Mouse (Mus musculus) bone marrow, adult 2 months (tissue): ENCODE measurements at regions not wholly inside any gene's neighbourhood (a gene's known extent, or its start where the extent isn't known, plus 50 kb on each side); places are given as distances from the start of the nearest gene placed in this dataset.

ENCODE experiments used
- H3K27ac ChIP-seq: fragments of 200-500 bp; 2 replicates; pipeline ENCODE4 v1.5.1; 2012; ENCODE audit warnings: low read depth, mild to moderate bottlenecking, control low read depth, inconsistent platforms, low read length; ENCODE audit not compliant: control insufficient read depth, poor library complexity, insufficient read depth
- H3K4me1 ChIP-seq: fragments of 200-500 bp; 2 replicates; pipeline ENCODE4 v1.6.1; 2011; ENCODE audit warnings: low read length; ENCODE audit not compliant: control insufficient read depth, insufficient read depth
- H3K4me3 ChIP-seq: fragments of 200-500 bp; replicated peaks from 2 replicates; pipeline ENCODE3; 2011; ENCODE audit warnings: mild to moderate bottlenecking, low read depth, low read length, control low read depth; ENCODE audit not compliant: control insufficient read depth
- CTCF ChIP-seq: fragments of 200-500 bp; IDR thresholded peaks from 2 replicates; pipeline ENCODE4 v1.5.1; 2011; ENCODE audit warnings: low read length, control low read depth; ENCODE audit not compliant: control insufficient read depth, insufficient read depth
- POLR2A ChIP-seq: fragments of 200-500 bp; IDR thresholded peaks from 2 replicates; pipeline ENCODE4 v1.6.1; 2011; ENCODE audit warnings: low read depth, mild to moderate bottlenecking, control low read depth, low read length, borderline replicate concordance; ENCODE audit not compliant: control insufficient read depth
- WGBS: fragments of 180-500 bp; shearing (Covaris S2); methylation state at CpG from one replicate; pipeline ENCODE4 v1.1.7; 2018; 5-methylcytosine and 5-hydroxymethylcytosine counted together

DNA sequence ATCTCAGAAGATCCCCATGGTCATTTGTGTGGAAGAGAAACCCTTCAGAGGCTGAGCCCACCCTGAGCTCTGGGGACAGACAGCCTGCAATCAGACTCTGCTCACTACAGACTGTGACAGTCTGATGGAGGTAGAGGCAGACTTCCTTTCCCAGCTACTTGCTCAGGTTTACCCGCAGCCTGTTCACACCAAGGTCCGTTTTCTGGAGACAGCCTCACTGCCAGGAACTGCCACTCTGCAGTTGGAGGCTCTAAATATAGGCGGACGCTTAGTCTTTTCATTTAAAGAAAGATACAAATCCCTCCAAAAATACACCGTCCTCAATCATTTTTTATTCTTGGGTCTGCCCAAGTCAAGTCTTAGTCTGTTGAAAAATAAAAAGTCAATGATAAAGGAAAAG, 135.6 kb downstream of the Abhd5 start:
- 78% methylated on average over 5 of the region's 5 CpGs for WGBS
- Histone ChIP-seq H3K27ac (no peak overlapping the region), H3K4me3 (no peak overlapping the region), H3K4me1 (no peaks in the 10 kb centered on the region)
- TF ChIP-seq POLR2A (no peak), CTCF (no peak)

GRCm38 (mm10) chr9:122494691-122495090, 143.3 kb downstream of the Abhd5 start:
- H3K4me1 ChIP-seq = no peaks in the 10 kb centered on the region; the same call in 1 of the 2 replicates
- TF ChIP-seq CTCF = no peak
- no peak for TF ChIP-seq POLR2A
- 74% methylated on average over 9 of the region's 9 CpGs for WGBS
- H3K27ac ChIP-seq = no peak overlapping the region
- no peak overlapping the region for H3K4me3 ChIP-seq

DNA sequence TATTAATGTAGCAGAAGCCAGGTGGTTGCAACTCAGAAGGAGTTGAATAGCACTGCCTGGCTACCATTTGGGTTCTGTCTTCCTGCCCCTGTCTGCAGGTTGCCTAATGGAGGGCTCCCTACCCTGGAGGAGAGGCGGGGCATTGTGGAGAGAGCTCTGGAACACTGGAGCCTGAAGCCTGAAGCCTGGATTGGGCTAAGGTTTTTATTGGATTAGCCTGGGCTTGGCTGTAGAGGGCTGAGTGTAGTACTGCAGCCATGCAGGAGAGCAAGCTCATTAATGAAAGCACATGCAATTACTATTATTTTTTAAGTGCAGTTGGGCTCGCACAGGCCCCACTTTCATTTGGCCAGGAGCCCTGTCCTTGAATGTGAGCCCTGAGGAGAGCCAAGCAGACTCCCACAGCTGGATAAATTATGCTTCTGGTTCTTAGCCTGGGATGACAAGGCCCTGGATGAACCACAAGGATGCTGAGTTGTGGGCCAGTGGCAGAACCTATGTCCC, 145.1 kb downstream of the Abhd5 start:
- TF ChIP-seq POLR2A = no peak
- no peak for TF ChIP-seq CTCF
- 84% methylated on average over 2 of the region's 2 CpGs for WGBS
- Histone ChIP-seq H3K27ac (no peak overlapping the region), H3K4me1 (no peaks in the 10 kb centered on the region; the same call in 1 of the 2 replicates), H3K4me3 (no peak overlapping the region)

DNA sequence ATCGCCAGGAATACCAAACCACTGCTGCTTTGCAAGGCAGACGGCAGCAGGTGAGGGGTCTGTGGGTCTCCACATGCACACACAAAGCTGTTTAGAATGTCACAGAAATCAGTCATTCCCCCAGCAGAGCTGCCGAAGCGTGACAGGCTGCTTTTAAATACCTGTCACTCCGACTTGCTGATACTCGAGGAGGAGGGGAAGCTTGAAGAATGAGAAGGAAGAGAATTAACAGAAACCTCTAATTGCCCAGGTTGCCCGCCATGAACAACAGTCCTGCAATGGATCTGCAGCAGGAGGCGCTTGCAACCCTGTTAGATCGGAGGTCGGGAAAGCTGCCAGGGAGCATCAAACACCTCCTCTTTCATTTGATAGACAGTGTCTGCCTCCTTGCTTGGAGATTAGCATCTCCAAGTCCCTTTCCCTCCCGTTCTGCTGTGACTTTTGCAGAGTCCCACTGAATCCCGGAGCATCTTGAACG, 150.5 kb downstream of the Abhd5 start:
- H3K4me3 ChIP-seq = no peak overlapping the region
- 66% methylated on average over 13 of the region's 13 CpGs for WGBS
- H3K4me1 ChIP-seq = no peaks in the 10 kb centered on the region
- no peak overlapping the region for H3K27ac ChIP-seq
- TF ChIP-seq POLR2A = no peak
- no peak for TF ChIP-seq CTCF

DNA sequence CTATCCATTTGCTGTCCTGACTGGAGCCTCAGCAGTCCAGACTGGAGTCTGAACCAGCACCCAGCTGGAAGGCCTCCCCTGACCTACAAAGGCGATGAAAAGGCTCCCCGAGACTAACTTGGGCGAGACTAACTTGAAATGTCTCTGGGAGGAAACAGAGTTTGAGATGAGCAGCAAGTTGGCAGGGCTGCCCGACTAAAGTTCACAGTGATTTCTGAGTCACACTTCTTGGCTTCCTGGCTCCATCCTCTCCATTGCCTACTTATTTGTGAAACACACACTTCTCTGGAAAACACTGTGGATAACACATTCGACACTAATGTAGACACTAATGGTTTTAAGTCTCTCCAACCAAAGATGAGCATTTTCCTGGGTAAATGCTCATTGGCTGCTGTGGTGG, 170.2 kb downstream of the Abhd5 start:
- no peaks in the 10 kb centered on the region for H3K4me1 ChIP-seq
- TF ChIP-seq POLR2A (no peak), CTCF (no peak)
- H3K27ac ChIP-seq = no peak overlapping the region
- WGBS = 57% methylated on average over 5 of the region's 5 CpGs
- H3K4me3 ChIP-seq = no peak overlapping the region

DNA sequence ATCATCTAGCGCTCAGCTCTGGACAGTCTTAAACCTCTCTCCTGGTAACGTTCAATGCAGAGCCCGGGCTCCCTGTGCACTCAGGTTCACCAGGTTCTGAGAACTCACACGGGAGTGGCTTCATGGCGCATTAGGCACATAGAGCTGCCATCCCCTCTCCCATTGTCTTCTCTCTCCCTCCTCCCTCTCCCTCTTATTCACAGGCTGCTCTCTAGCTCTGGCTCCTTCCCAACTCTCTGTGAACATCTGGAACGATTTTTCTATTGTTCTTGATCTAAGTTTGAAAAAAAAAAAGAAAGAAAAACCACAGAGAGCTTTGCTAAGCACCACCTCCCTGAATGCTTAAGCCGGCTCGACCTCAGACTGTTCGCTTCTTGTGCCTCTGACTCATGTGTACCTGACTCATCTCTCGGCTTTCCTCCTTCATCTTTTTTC, 174.2 kb downstream of the Abhd5 start:
- no peak overlapping the region for H3K4me3 ChIP-seq
- TF ChIP-seq CTCF = no peak
- no peak for TF ChIP-seq POLR2A
- 35% methylated on average over 10 of the region's 10 CpGs for WGBS
- H3K4me1 ChIP-seq = no peaks in the 10 kb centered on the region
- H3K27ac ChIP-seq = no peak overlapping the region

GRCm38 (mm10) chr9:122528267-122528666, 176.9 kb downstream of the Abhd5 start:
- TF ChIP-seq CTCF (no peak), POLR2A (no peak)
- H3K4me3 ChIP-seq = no peak overlapping the region
- H3K4me1 ChIP-seq = no peaks in the 10 kb centered on the region
- no peak overlapping the region for H3K27ac ChIP-seq
- WGBS = 80% methylated on average over 6 of the region's 6 CpGs

GRCm38 (mm10) chr9:122529721-122530120, 178.3 kb downstream of the Abhd5 start:
- H3K4me1 ChIP-seq = no peaks in the 10 kb centered on the region
- H3K27ac ChIP-seq = no peak overlapping the region
- TF ChIP-seq CTCF (no peak), POLR2A (no peak)

DNA sequence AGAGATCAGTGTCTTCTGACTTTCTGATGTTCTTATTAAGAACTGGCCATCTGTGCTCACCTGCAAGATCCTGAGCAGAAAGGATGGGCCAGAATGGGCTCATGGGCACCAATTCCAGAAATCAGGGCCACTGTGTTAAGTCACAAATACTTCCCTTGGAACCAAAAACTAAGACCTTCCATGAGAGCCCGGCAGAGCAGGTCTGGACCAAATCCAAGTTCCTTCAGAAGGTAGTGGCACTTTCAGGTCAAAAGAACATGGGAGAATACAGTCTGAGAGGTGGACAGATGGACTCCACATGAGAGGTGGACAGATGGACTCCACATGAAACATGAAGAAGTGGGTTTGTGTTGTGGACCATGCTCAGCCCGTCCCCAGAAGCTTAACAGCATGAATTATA, 180.4 kb downstream of the Abhd5 start:
- H3K27ac ChIP-seq = no peak overlapping the region
- WGBS = 65% methylated on average over 2 of the region's 2 CpGs
- H3K4me3 ChIP-seq = no peak overlapping the region
- H3K4me1 ChIP-seq = no peaks in the 10 kb centered on the region
- no peak for TF ChIP-seq CTCF

More at GRCm38 (mm10) chr9:122529721-122530120, 178.3 kb downstream of the Abhd5 start:
- H3K4me3 ChIP-seq = no peak overlapping the region
